Mouse (Mus musculus): ENCODE measurements at regions not wholly inside any gene's neighbourhood (a gene's known extent, or its start where the extent isn't known, plus 50 kb on each side); places are given as distances from the start of the nearest gene placed in this dataset.

DNA sequence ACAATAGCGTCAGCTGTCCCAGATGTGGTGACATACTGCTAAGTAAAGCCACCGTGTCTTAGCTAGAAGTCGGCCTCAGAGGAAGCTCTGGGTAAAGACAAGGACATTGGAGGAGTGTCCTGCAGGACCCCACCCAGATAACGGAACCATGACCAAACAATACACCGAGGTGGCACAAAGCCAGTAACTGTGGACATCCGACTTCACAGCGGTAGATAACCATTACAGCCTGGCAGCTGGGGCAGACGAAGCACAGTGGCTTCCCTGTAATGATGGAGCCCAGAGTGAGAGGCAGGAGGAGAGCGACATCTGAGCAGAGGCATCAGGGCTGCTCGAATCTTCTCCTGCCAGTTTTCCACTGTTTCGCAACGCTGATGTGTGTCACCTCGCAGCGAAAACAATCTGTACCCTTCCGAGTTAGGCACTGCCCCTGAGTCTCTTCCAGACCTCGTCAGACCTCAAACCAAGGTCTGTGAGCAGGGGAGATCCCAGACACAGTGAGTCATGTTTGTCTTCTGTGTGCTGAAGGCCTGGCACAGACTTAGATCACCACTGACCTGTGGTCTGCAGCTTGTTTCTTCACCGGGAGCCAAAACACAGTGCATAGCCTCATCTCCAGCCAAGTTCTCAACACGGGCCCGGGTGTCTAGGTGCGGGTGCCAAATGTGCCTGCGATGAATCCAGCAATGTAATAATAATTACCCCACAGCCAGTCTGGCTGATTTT is 159.7 kb upstream of the Hmga2 start:
- Histone ChIP-seq H3K9me3 (ENCODE audit: control insufficient read depth, insufficient read depth, low read depth, low read length) (no peaks in the 10 kb centered on the region), H3K9ac (ENCODE audit: insufficient read depth, low read depth, low read length, poor library complexity, severe bottlenecking) (no peak overlapping the region), H3K36me3 (ENCODE audit: control insufficient read depth, insufficient read depth, low read length, poor library complexity, severe bottlenecking) (no peaks in the 10 kb centered on the region), H3K4me3 (ENCODE audit: insufficient read depth in 1 of 2, low read depth in 1 of 2, low read length in 2 of 2, poor library complexity in 1 of 2, severe bottlenecking in 1 of 2) (no peak overlapping the region), H3K4me1 (ENCODE audit: control insufficient read depth in 2 of 2, insufficient read depth in 2 of 2, low read length in 2 of 2, poor library complexity in 1 of 2) (peaks cover 0 to 2% of the 10 kb centered on the region in 2 experiments; a peak in 1 of 4 replicates), H3K27ac (ENCODE audit: insufficient read depth, low read depth, low read length, poor library complexity, severe bottlenecking) (no peak overlapping the region)
- DNase-seq (ENCODE audit: low read depth, low spot score) = no peak
- in situ Hi-C loops (cut with MboI; ENCODE audit: low sequenced_read_pairs in 2 of 2, unreplicated experiment in 2 of 2) = no loop called here
- TF ChIP-seq HCFC1 (IDR thresholded peaks at IDR 0.05; ENCODE audit: borderline replicate concordance, insufficient read depth, low read length) = no peak
- TF ChIP-seq ZC3H11A (IDR thresholded peaks at IDR 0.05; ENCODE audit: borderline replicate concordance, low read depth, low read length) = no peak
- no peak for TF ChIP-seq ZNF384 (IDR thresholded peaks at IDR 0.05; ENCODE audit: low read depth, low read length)
- TF ChIP-seq CHD2 (IDR thresholded peaks at IDR 0.05; ENCODE audit: low read depth, low read length) = no peak
- TF ChIP-seq MAFK (IDR thresholded peaks at IDR 0.05; ENCODE audit: insufficient read depth, low read depth, low read length) = no peak

DNA sequence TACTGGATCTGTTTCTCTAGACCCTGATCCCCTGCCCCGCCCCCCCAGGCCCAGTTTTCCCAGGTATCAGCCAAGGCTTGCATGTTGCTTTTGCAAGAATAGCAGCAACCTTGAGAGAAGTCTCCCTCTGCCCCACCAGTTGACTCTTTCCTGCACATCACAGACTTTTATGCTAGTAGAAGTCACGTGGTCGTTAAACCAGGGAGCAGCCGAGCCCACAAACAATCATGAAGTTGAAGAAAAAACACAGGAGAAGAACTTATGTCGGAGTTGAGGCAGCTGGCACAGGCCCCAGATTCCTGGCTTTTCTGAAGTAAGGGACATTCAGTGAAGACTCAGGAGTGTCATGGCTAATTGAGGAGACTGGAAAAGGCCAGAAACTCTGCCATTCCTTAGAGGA is 158.9 kb upstream of the Hmga2 start:
- H3K9me3 ChIP-seq (ENCODE audit: control insufficient read depth, insufficient read depth, low read depth, low read length) = no peaks in the 10 kb centered on the region
- H3K9ac ChIP-seq (ENCODE audit: insufficient read depth, low read depth, low read length, poor library complexity, severe bottlenecking) = no peak overlapping the region
- DNase-seq (ENCODE audit: low read depth, low spot score) = no peak
- H3K4me3 ChIP-seq (ENCODE audit: insufficient read depth in 1 of 2, low read depth in 1 of 2, low read length in 2 of 2, poor library complexity in 1 of 2, severe bottlenecking in 1 of 2) = no peak overlapping the region
- TF ChIP-seq ZC3H11A (IDR thresholded peaks at IDR 0.05; ENCODE audit: borderline replicate concordance, low read depth, low read length) = no peak
- TF ChIP-seq MAFK (IDR thresholded peaks at IDR 0.05; ENCODE audit: insufficient read depth, low read depth, low read length) = no peak
- no peak for TF ChIP-seq CHD2 (IDR thresholded peaks at IDR 0.05; ENCODE audit: low read depth, low read length)
- no peak for TF ChIP-seq HCFC1 (IDR thresholded peaks at IDR 0.05; ENCODE audit: borderline replicate concordance, insufficient read depth, low read length)
- no peak for TF ChIP-seq ZNF384 (IDR thresholded peaks at IDR 0.05; ENCODE audit: low read depth, low read length)
- H3K36me3 ChIP-seq (ENCODE audit: control insufficient read depth, insufficient read depth, low read length, poor library complexity, severe bottlenecking) = no peaks in the 10 kb centered on the region
- H3K27ac ChIP-seq (ENCODE audit: insufficient read depth, low read depth, low read length, poor library complexity, severe bottlenecking) = no peak overlapping the region
- peaks cover 0 to 2% of the 10 kb centered on the region in 2 experiments; a peak in 1 of 4 replicates for H3K4me1 ChIP-seq (ENCODE audit: control insufficient read depth in 2 of 2, insufficient read depth in 2 of 2, low read length in 2 of 2, poor library complexity in 1 of 2)
- in situ Hi-C loops (cut with MboI; ENCODE audit: low sequenced_read_pairs in 2 of 2, unreplicated experiment in 2 of 2) = no loop called here

DNA sequence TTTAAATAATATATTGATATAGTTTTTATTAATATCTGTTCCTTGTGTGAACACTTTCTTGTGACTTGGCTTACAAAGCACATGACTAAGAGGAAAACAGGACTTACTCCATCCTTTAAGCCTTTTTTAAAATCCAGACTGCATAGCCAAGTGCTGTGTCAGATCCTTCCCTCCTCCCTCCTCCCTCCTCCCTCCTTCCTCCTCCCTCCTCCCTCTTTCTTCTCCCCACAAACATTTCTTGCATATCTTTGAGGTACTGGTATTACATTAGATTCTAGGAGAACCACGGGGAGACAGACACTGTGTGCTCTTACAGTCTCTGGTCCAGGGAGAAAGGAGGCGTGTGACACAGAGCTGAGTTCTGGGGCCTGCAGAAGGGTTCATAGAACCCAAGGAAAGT is 155.8 kb upstream of the Hmga2 start:
- Histone ChIP-seq H3K4me1 (ENCODE audit: control insufficient read depth in 2 of 2, insufficient read depth in 2 of 2, low read length in 2 of 2, poor library complexity in 1 of 2) (peaks cover 0 to 2% of the 10 kb centered on the region in 2 experiments; a peak in 1 of 4 replicates), H3K27ac (ENCODE audit: insufficient read depth, low read depth, low read length, poor library complexity, severe bottlenecking) (no peak overlapping the region)
- in situ Hi-C loops (cut with MboI; ENCODE audit: low sequenced_read_pairs in 2 of 2, unreplicated experiment in 2 of 2) = no loop called here

DNA sequence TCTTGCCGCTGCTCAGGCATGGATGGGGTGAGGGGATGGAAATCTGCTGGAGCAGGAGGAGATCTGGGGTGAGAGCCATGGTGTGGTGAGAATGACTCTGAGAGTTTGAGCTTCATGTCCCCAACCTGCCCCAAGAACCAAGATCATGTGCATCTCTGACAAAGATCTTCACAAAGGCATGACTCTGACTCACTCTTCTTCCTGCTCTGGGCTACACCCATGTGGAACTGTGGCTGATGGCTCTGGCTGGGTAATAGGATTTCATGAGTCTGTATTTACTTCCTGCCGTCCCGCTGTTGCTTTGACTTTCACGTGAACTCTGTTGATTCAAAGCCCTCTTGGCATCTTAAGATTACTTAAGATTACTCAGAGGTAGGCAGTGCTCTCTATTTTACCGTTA is 151.8 kb upstream of the Hmga2 start:
- H3K4me3 ChIP-seq (ENCODE audit: insufficient read depth in 1 of 2, low read depth in 1 of 2, low read length in 2 of 2, poor library complexity in 1 of 2, severe bottlenecking in 1 of 2) = no peak overlapping the region
- H3K36me3 ChIP-seq (ENCODE audit: control insufficient read depth, insufficient read depth, low read length, poor library complexity, severe bottlenecking) = no peaks in the 10 kb centered on the region
- H3K4me1 ChIP-seq (ENCODE audit: control insufficient read depth in 2 of 2, insufficient read depth in 2 of 2, low read length in 2 of 2, poor library complexity in 1 of 2) = no peaks in the 10 kb centered on the region
- no peak overlapping the region for H3K9ac ChIP-seq (ENCODE audit: insufficient read depth, low read depth, low read length, poor library complexity, severe bottlenecking)
- TF ChIP-seq ZC3H11A (IDR thresholded peaks at IDR 0.05; ENCODE audit: borderline replicate concordance, low read depth, low read length) (no peak), ZNF384 (IDR thresholded peaks at IDR 0.05; ENCODE audit: low read depth, low read length) (no peak), MAFK (IDR thresholded peaks at IDR 0.05; ENCODE audit: insufficient read depth, low read depth, low read length) (no peak), HCFC1 (IDR thresholded peaks at IDR 0.05; ENCODE audit: borderline replicate concordance, insufficient read depth, low read length) (no peak), CHD2 (IDR thresholded peaks at IDR 0.05; ENCODE audit: low read depth, low read length) (no peak)
- no peak for DNase-seq (ENCODE audit: low read depth, low spot score)
- H3K9me3 ChIP-seq (ENCODE audit: control insufficient read depth, insufficient read depth, low read depth, low read length) = no peaks in the 10 kb centered on the region
- H3K27ac ChIP-seq (ENCODE audit: insufficient read depth, low read depth, low read length, poor library complexity, severe bottlenecking) = no peak overlapping the region
- in situ Hi-C loops (cut with MboI; ENCODE audit: low sequenced_read_pairs in 2 of 2, unreplicated experiment in 2 of 2) = no loop called here

More for the DNA sequence above, 155.8 kb upstream of the Hmga2 start:
- TF ChIP-seq ZC3H11A (IDR thresholded peaks at IDR 0.05; ENCODE audit: borderline replicate concordance, low read depth, low read length) = no peak
- TF ChIP-seq CHD2 (IDR thresholded peaks at IDR 0.05; ENCODE audit: low read depth, low read length) = no peak
- no peak for TF ChIP-seq MAFK (IDR thresholded peaks at IDR 0.05; ENCODE audit: insufficient read depth, low read depth, low read length)
- no peak for TF ChIP-seq HCFC1 (IDR thresholded peaks at IDR 0.05; ENCODE audit: borderline replicate concordance, insufficient read depth, low read length)
- no peak for TF ChIP-seq ZNF384 (IDR thresholded peaks at IDR 0.05; ENCODE audit: low read depth, low read length)
- no peak for DNase-seq (ENCODE audit: low read depth, low spot score)
- Histone ChIP-seq H3K9ac (ENCODE audit: insufficient read depth, low read depth, low read length, poor library complexity, severe bottlenecking) (no peak overlapping the region), H3K4me3 (ENCODE audit: insufficient read depth in 1 of 2, low read depth in 1 of 2, low read length in 2 of 2, poor library complexity in 1 of 2, severe bottlenecking in 1 of 2) (no peak overlapping the region), H3K9me3 (ENCODE audit: control insufficient read depth, insufficient read depth, low read depth, low read length) (no peaks in the 10 kb centered on the region), H3K36me3 (ENCODE audit: control insufficient read depth, insufficient read depth, low read length, poor library complexity, severe bottlenecking) (no peaks in the 10 kb centered on the region)

All from ES-E14 (cell line).